Mouse (Mus musculus) midbrain, embryonic 12.5 days (tissue): ENCODE data around the gene Slc35f3. TPM values are rescaled to one million over a fixed set of nuclear protein-coding genes. Genes with fewer than 3 reads are reported as not detected.

Experiments used
- ATAC-seq: fragments of 200-750 bp; cut with Nextera tagmentation; 2 replicates; pipeline ENCODE4 v1.8.0; 2017; ENCODE audit warnings: low read depth, moderate TSS enrichment, moderate library complexity; ENCODE audit not compliant: low FRiP score
- H3K27ac ChIP-seq: fragments of 300-500 bp; sonication (generic); replicated peaks from 2 replicates; pipeline ENCODE4 v1.5.1; 2016; ENCODE audit warnings: mild to moderate bottlenecking
- H3K27me3 ChIP-seq: fragments of 300-500 bp; sonication (generic); 2 replicates; pipeline ENCODE4 v1.6.1; 2016; ENCODE audit warnings: mild to moderate bottlenecking
- H3K36me3 ChIP-seq: fragments of 300-500 bp; sonication (generic); 2 replicates; pipeline ENCODE4 v1.6.1; 2016
- H3K4me1 ChIP-seq: fragments of 300-500 bp; sonication (generic); 2 replicates; pipeline ENCODE4 v1.6.1; 2016
- H3K4me2 ChIP-seq: fragments of 300-500 bp; sonication (generic); replicated peaks from 2 replicates; pipeline ENCODE4 v1.6.1; 2016; ENCODE audit warnings: mild to moderate bottlenecking, moderate library complexity
- H3K4me3 ChIP-seq: fragments of 300-500 bp; sonication (generic); 2 replicates; pipeline ENCODE4 v1.5.1; 2016; ENCODE audit warnings: mild to moderate bottlenecking
- H3K9ac ChIP-seq: fragments of 300-500 bp; sonication (generic); replicated peaks from 2 replicates; pipeline ENCODE4 v1.6.1; 2016; ENCODE audit warnings: mild to moderate bottlenecking, moderate library complexity
- H3K9me3 ChIP-seq: fragments of 300-500 bp; sonication (generic); 2 replicates; pipeline ENCODE4 v1.6.1; 2016; ENCODE audit warnings: mild to moderate bottlenecking
- WGBS: fragments of 180-500 bp; shearing (Covaris S2); methylation state at CpG from one replicate; pipeline ENCODE4 v1.1.7; 2016; 5-methylcytosine and 5-hydroxymethylcytosine counted together
- polyA plus RNA-seq: library from polyadenylated mRNA; unstranded; fragments of >200 nt; fragmentation: Nextera tagmentation; extraction: Ambion mirVana; gene quantifications from 2 replicates; pipeline ENCODE4 v1.2.1, GENCODE M21; 2016

Gene Slc35f3
- polyA plus RNA-seq, 1 experiment from 2014 or later: 0.22 TPM

DNA sequence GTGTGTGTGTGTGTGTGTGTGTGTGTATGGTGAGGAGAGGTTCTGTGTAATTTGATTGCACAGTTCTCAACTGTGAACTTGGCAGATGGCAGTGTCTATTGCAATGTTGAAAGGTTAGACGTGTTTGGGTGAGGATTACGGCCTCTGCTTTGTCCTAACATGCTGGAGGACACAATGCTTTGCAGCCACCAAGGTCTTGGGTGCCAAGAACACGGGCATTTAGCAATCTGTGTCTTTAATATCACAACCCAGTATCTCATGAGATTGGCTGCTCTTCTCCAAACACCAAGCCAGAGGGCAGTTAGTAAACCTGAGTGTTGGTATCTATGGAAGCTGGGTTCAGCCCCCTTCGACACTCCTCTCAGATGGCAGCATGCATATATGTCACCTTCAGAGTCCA, 22.5 kb upstream of the Slc35f3 start:
- 86% methylated on average over 4 of the region's 4 CpGs for WGBS

GRCm38 (mm10) chr8:126291951-126292350, 6.4 kb upstream of the Slc35f3 start:
- Histone ChIP-seq H3K27ac (no peak overlapping the region), H3K36me3 (no peaks in the 10 kb centered on the region), H3K4me3 (no peak overlapping the region), H3K4me1 (no peaks in the 10 kb centered on the region), H3K9me3 (no peaks in the 10 kb centered on the region), H3K4me2 (no peak overlapping the region), H3K27me3 (peaks cover 17% of the 10 kb centered on the region), H3K9ac (no peak overlapping the region)
- 86% methylated on average over 10 of the region's 10 CpGs for WGBS
- no peak for ATAC-seq

More for the DNA sequence above, 22.5 kb upstream of the Slc35f3 start:
- H3K27me3 ChIP-seq: peaks cover 3% of the 10 kb centered on the region; the same call in 1 of the 2 replicates
- no peak overlapping the region for H3K9ac ChIP-seq
- no peak overlapping the region for H3K27ac ChIP-seq
- no peak overlapping the region for H3K4me2 ChIP-seq
- H3K9me3 ChIP-seq: no peaks in the 10 kb centered on the region
- no peaks in the 10 kb centered on the region for H3K36me3 ChIP-seq
- no peak overlapping the region for H3K4me3 ChIP-seq
- H3K4me1 ChIP-seq: no peaks in the 10 kb centered on the region
- no peak for ATAC-seq

GRCm38 (mm10) chr8:126297284-126297845, 993 bp upstream of the Slc35f3 start:
- Histone ChIP-seq H3K4me2 (no peak overlapping the region), H3K9ac (no peak overlapping the region), H3K27me3 (peaks cover 44% of the 10 kb centered on the region), H3K9me3 (no peaks in the 10 kb centered on the region), H3K27ac (no peak overlapping the region), H3K4me3 (no peak overlapping the region), H3K36me3 (no peaks in the 10 kb centered on the region), H3K4me1 (peaks cover 16% of the 10 kb centered on the region; the same call in 1 of the 2 replicates)
- ATAC-seq: no peak
- 30% methylated on average over 1 of the region's 1 CpGs for WGBS

DNA sequence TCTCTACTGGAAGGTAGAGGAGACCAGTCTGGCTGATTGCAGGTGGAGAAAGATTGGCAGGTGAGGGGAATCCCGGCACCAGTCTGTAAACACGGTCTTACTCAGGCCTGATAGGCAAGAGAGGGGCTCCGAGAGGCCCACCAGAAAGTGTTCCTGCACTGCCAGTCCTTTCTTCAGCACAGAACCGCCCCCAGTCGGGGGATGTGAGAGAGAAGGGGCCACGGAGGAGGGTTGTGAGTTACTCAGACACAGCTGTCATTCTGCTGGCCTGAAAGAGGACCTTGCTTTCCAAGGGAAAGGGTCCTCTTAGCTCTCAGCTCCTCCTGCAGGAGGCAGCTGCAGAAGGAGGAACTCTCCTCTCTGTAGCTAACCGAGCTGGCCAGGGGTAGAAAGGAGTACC, 975 bp downstream of the Slc35f3 start:
- Histone ChIP-seq H3K4me2 (peak overlapping the region; percentile 98), H3K36me3 (no peaks in the 10 kb centered on the region), H3K9me3 (no peaks in the 10 kb centered on the region), H3K9ac (peak overlapping the region; percentile 61; the same call in 1 of the 2 replicates), H3K4me1 (peaks cover 16% of the 10 kb centered on the region; the same call in 1 of the 2 replicates), H3K4me3 (no peak overlapping the region), H3K27me3 (peaks cover 39% of the 10 kb centered on the region), H3K27ac (no peak overlapping the region)
- ATAC-seq: no peak
- WGBS: 27% methylated on average over 7 of the region's 7 CpGs

DNA sequence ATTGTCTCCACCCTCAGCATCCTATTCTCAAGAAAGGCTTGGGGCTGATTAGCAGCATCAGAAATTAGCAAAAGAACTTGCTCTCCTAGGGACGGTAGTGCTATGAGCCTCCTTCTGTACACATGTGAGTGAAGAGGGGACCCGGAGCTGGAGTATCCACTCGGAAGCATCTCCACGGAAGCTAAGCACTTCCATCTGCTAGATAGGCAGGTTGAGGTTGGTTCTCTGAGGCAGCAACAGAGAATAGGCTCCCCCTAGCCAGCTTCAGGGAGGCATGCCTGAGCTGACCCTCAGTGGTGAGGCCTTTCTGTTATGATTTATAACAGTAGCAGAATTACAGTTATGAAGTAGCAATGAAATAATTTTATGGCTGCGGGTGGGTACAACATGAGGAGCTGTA, 2.0 kb downstream of the Slc35f3 start:
- Histone ChIP-seq H3K27me3 (peaks cover 39% of the 10 kb centered on the region), H3K9me3 (no peaks in the 10 kb centered on the region), H3K4me1 (peaks cover 16% of the 10 kb centered on the region; the same call in 1 of the 2 replicates), H3K4me2 (no peak overlapping the region), H3K36me3 (no peaks in the 10 kb centered on the region), H3K9ac (no peak overlapping the region), H3K4me3 (no peak overlapping the region), H3K27ac (no peak overlapping the region)
- WGBS: 87% methylated on average over 5 of the region's 5 CpGs
- no peak for ATAC-seq

GRCm38 (mm10) chr8:126301580-126301979, 3.2 kb downstream of the Slc35f3 start:
- Histone ChIP-seq H3K36me3 (no peaks in the 10 kb centered on the region), H3K9me3 (no peaks in the 10 kb centered on the region), H3K9ac (no peak overlapping the region), H3K27ac (no peak overlapping the region), H3K4me2 (no peak overlapping the region), H3K4me3 (no peak overlapping the region), H3K27me3 (peaks cover 39% of the 10 kb centered on the region), H3K4me1 (peaks cover 16% of the 10 kb centered on the region; the same call in 1 of the 2 replicates)
- ATAC-seq: no peak
- WGBS: 81% methylated on average over 6 of the region's 6 CpGs

DNA sequence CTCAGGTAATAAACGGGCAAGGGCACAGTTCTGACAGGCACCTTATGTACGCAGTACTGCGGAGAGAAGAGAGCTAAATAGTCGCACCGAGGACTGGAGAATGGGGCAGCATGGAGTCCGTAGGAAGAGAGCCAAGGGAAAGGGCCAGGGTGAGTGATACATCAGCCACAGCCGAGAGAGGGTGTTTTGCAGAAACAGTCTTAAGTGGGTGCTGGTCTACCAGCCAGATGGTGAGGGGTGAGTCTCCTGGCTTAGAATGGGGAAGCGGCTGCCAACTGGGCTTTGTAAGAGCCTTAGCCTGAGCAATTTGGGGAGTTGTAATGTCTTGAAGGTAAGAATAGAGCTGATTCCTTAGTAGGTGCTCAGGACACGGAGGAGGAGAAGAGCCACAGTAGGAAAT, 8.8 kb downstream of the Slc35f3 start:
- H3K4me1 ChIP-seq: no peaks in the 10 kb centered on the region
- no peaks in the 10 kb centered on the region for H3K9me3 ChIP-seq
- WGBS: 88% methylated on average over 9 of the region's 9 CpGs
- H3K36me3 ChIP-seq: no peaks in the 10 kb centered on the region
- H3K4me3 ChIP-seq: no peak overlapping the region
- no peaks in the 10 kb centered on the region for H3K27me3 ChIP-seq
- no peak overlapping the region for H3K9ac ChIP-seq
- no peak for ATAC-seq
- no peak overlapping the region for H3K27ac ChIP-seq
- no peak overlapping the region for H3K4me2 ChIP-seq

DNA sequence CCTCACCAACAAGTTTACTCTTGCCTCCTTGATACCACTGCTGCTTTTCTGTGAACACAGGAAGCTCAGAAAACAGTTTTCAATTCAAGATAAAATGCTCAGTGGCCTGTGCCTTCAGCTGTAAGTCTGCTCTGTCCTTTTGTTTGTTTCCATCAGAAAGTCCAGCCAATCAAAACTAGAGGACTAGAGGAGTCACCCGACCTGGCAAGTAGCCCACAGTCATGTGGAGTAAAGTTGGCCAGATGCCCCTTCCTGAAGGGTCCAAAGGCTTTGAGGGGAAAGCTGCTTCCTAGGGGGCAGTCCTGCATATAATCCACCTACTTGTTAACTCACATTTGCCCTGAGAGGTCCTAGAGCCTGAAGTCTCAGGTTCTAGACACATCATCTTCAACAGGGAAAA, 10.7 kb downstream of the Slc35f3 start:
- ATAC-seq: no peak
- 44% methylated on average over 1 of the region's 1 CpGs for WGBS
- Histone ChIP-seq H3K4me1 (no peaks in the 10 kb centered on the region), H3K27ac (no peak overlapping the region), H3K4me3 (no peak overlapping the region), H3K9ac (no peak overlapping the region), H3K27me3 (no peaks in the 10 kb centered on the region), H3K4me2 (no peak overlapping the region), H3K36me3 (no peaks in the 10 kb centered on the region), H3K9me3 (no peaks in the 10 kb centered on the region)

DNA sequence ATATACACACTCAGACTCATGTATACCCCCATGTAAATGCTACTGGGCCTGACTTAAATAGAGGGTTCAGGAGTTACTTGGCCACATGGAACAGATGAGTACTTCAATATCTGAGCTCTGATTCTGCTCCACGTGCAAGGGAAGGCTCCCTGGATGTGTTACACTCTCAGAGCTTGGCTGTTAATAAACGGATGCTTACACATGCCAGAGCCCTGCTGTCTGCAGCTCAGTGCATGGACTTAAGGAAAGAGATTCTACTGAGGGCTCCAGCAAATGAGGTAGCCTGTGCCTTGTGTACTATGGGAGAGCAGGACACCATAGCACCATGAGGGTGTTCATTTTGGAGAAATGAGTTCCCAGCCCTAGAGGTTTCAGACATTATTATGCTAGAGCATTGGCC, 26.6 kb downstream of the Slc35f3 start:
- no peak overlapping the region for H3K9ac ChIP-seq
- no peak overlapping the region for H3K4me3 ChIP-seq
- H3K27me3 ChIP-seq: no peaks in the 10 kb centered on the region
- H3K36me3 ChIP-seq: no peaks in the 10 kb centered on the region
- no peak for ATAC-seq
- H3K27ac ChIP-seq: no peak overlapping the region
- H3K9me3 ChIP-seq: no peaks in the 10 kb centered on the region
- H3K4me1 ChIP-seq: no peaks in the 10 kb centered on the region
- 79% methylated on average over 2 of the region's 2 CpGs for WGBS
- H3K4me2 ChIP-seq: no peak overlapping the region

GRCm38 (mm10) chr8:126326136-126326535, 27.8 kb downstream of the Slc35f3 start:
- Histone ChIP-seq H3K9me3 (no peaks in the 10 kb centered on the region), H3K9ac (no peak overlapping the region), H3K36me3 (no peaks in the 10 kb centered on the region), H3K4me3 (no peak overlapping the region), H3K4me2 (no peak overlapping the region), H3K27ac (no peak overlapping the region), H3K4me1 (no peaks in the 10 kb centered on the region), H3K27me3 (no peaks in the 10 kb centered on the region)
- ATAC-seq: no peak
- 75% methylated on average over 1 of the region's 1 CpGs for WGBS

DNA sequence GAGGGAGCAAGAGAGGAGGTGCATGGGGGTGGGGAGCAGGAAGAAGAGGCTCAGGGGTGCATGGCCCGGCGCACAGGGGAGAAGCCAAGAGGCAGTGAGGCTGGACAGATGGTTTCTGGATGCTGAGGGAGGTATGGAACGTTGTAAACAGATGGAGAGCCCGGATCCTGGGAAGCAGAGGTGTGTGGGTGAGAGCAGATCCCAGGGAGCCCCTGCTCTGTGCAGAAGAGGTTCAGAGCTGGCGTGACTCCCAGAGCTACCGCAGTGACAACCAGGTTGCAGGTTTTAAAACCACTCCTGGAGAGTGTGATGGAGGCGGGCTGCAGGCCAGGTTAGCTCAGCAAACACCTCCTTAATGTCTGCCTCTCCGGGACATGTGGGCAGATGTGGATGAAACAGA, 28.4 kb downstream of the Slc35f3 start:
- WGBS: 82% methylated on average over 8 of the region's 8 CpGs
- H3K4me2 ChIP-seq: no peak overlapping the region

DNA sequence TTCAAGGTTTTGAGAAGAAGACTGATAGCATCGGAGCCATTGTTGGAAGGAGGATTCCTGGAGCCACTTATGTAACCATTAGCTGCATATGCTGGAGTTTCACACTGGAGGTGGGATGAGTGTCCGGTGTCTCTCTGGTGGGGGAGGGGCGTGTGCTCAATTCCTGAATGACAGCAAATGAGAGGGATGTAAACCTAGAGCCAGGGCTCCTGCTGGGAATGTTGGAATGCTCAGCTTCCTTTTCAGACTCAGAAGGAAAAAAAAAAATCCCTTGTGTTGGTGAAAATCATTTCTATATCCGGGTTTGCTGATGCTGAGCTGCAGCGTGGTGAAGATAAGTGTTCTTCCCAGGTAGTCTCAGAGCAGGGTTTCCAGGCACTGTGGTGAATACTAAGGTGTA, 29.4 kb downstream of the Slc35f3 start:
- ATAC-seq: no peak
- H3K4me1 ChIP-seq: no peaks in the 10 kb centered on the region
- WGBS: 69% methylated on average over 5 of the region's 5 CpGs
- H3K27ac ChIP-seq: no peak overlapping the region
- H3K27me3 ChIP-seq: no peaks in the 10 kb centered on the region
- no peak overlapping the region for H3K9ac ChIP-seq
- no peak overlapping the region for H3K4me2 ChIP-seq
- no peak overlapping the region for H3K4me3 ChIP-seq
- no peaks in the 10 kb centered on the region for H3K9me3 ChIP-seq
- no peaks in the 10 kb centered on the region for H3K36me3 ChIP-seq

More for the DNA sequence above, 28.4 kb downstream of the Slc35f3 start:
- ATAC-seq: no peak
- Histone ChIP-seq H3K9me3 (no peaks in the 10 kb centered on the region), H3K27ac (no peak overlapping the region), H3K9ac (no peak overlapping the region), H3K27me3 (no peaks in the 10 kb centered on the region), H3K4me3 (no peak overlapping the region), H3K36me3 (no peaks in the 10 kb centered on the region), H3K4me1 (no peaks in the 10 kb centered on the region)

GRCm38 (mm10) chr8:126338864-126339263, 40.5 kb downstream of the Slc35f3 start:
- H3K4me1 ChIP-seq: no peaks in the 10 kb centered on the region
- no peak for ATAC-seq
- H3K27ac ChIP-seq: no peak overlapping the region
- no peaks in the 10 kb centered on the region for H3K27me3 ChIP-seq
- no peak overlapping the region for H3K4me3 ChIP-seq
- no peak overlapping the region for H3K4me2 ChIP-seq
- no peaks in the 10 kb centered on the region for H3K9me3 ChIP-seq
- no peaks in the 10 kb centered on the region for H3K36me3 ChIP-seq
- H3K9ac ChIP-seq: no peak overlapping the region
- 91% methylated on average over 2 of the region's 3 CpGs for WGBS
